Mouse (Mus musculus) intestine, postnatal 0 days (tissue): ENCODE data around the gene Mgat4e. TPM values are rescaled to one million over a fixed set of nuclear protein-coding genes. Genes with fewer than 3 reads are reported as not detected.

Experiments
- ATAC-seq: fragments of 200-750 bp; cut with Nextera tagmentation; 2 replicates; pipeline ENCODE4 v1.8.0; 2017; ENCODE audit warnings: mild to moderate bottlenecking, moderate TSS enrichment, moderate library complexity
- H3K27ac ChIP-seq: fragments of 300-500 bp; sonication (generic); 2 replicates; pipeline ENCODE4 v1.5.1; 2014; ENCODE audit warnings: mild to moderate bottlenecking, low read depth, low read length, moderate library complexity
- H3K27me3 ChIP-seq: fragments of 300-500 bp; sonication (generic); replicated peaks from 2 replicates; pipeline ENCODE4 v1.6.1; 2014; ENCODE audit warnings: low read length, mixed read lengths; ENCODE audit not compliant: control insufficient read depth, insufficient read depth
- H3K36me3 ChIP-seq: fragments of 300-500 bp; sonication (generic); 2 replicates; pipeline ENCODE4 v1.6.1; 2014; ENCODE audit warnings: mild to moderate bottlenecking, moderate library complexity; ENCODE audit not compliant: control insufficient read depth, insufficient read depth
- H3K4me1 ChIP-seq: fragments of 300-500 bp; sonication (generic); replicated peaks from 2 replicates; pipeline ENCODE4 v1.6.1; 2014; ENCODE audit warnings: antibody characterized with exemption, low read length, mixed read lengths; ENCODE audit not compliant: control insufficient read depth, insufficient read depth
- H3K4me2 ChIP-seq: fragments of 300-500 bp; sonication (generic); replicated peaks from 2 replicates; pipeline ENCODE4 v1.6.1; 2014; ENCODE audit warnings: low read depth, mild to moderate bottlenecking, moderate library complexity
- H3K4me3 ChIP-seq: fragments of 300-500 bp; sonication (generic); 2 replicates; pipeline ENCODE4 v1.5.1; 2014; ENCODE audit warnings: low read depth, low read length
- H3K9ac ChIP-seq: fragments of 300-500 bp; sonication (generic); 2 replicates; pipeline ENCODE4 v1.6.1; 2014; ENCODE audit warnings: mild to moderate bottlenecking, low read depth, low read length
- H3K9me3 ChIP-seq: fragments of 300-500 bp; sonication (generic); 2 replicates; pipeline ENCODE4 v1.6.1; 2016; ENCODE audit warnings: mixed run types; ENCODE audit not compliant: control insufficient read depth
- CTCF ChIP-seq: sonication (generic); IDR thresholded peaks from 2 replicates; pipeline ENCODE4 v1.5.1; 2016; ENCODE audit warnings: low read depth, mild to moderate bottlenecking, control low read depth, antibody characterized with exemption, moderate library complexity
- WGBS: fragments of 180-500 bp; shearing (Covaris S2); extraction: QIAGEN DNeasy Blood & Tissue Kit; methylation state at CpG from one replicate; pipeline ENCODE4 v1.1.7; 2014; 5-methylcytosine and 5-hydroxymethylcytosine counted together
- polyA plus RNA-seq: library from polyadenylated mRNA; unstranded; fragments of >200 nt; fragmentation: Nextera tagmentation; extraction: Ambion mirVana; gene quantifications from 2 replicates; pipeline ENCODE4 v1.2.1, GENCODE M21; 2015

The Mgat4e gene
- not detected in 2 replicates for polyA plus RNA-seq

- TF ChIP-seq CTCF: no peak
These were observed at the start of gene Mgat4e for GRCm38 (mm10) chr1:134549632-134550132. Gene Mgat4e, minus strand, starts transcription at chr1:134549682.

GRCm38 (mm10) chr1:134597339-134598054 lies 48.0 kb upstream of the Mgat4e start:
- ATAC-seq: no peak
- H3K4me2 ChIP-seq: no peak overlapping the region
- no peaks in the 10 kb centered on the region for H3K4me1 ChIP-seq
- H3K27me3 ChIP-seq: no peaks in the 10 kb centered on the region
- no peak overlapping the region for H3K4me3 ChIP-seq
- WGBS: 87% methylated on average over 9 of the region's 9 CpGs
- no peak overlapping the region for H3K9ac ChIP-seq
- peaks cover 45% of the 10 kb centered on the region for H3K36me3 ChIP-seq
- no peak overlapping the region for H3K27ac ChIP-seq
- TF ChIP-seq CTCF: no peak
- no peaks in the 10 kb centered on the region for H3K9me3 ChIP-seq

More at GRCm38 (mm10) chr1:134549632-134550132, at the start of gene Mgat4e:
- no peak within 1 kb of the TSS for H3K4me2 ChIP-seq
- no peak within 1 kb of the TSS for H3K4me3 ChIP-seq
- no peaks in the 10 kb centered on the region for H3K9me3 ChIP-seq
- H3K27me3 ChIP-seq: no peaks in the 10 kb centered on the region
- WGBS: 64% methylated on average over 7 of the region's 7 CpGs
- no peaks in the 10 kb centered on the region for H3K4me1 ChIP-seq
- H3K9ac ChIP-seq: no peak within 1 kb of the TSS
- H3K36me3 ChIP-seq: no peaks in the 10 kb centered on the region
- ATAC-seq: no peak
- no peak within 1 kb of the TSS for H3K27ac ChIP-seq

GRCm38 (mm10) chr1:134591773-134592172 lies 42.3 kb upstream of the Mgat4e start:
- Histone ChIP-seq H3K4me3 (no peak overlapping the region), H3K9me3 (no peaks in the 10 kb centered on the region), H3K27ac (no peak overlapping the region), H3K9ac (no peak overlapping the region), H3K36me3 (peaks cover 15% of the 10 kb centered on the region), H3K4me1 (no peaks in the 10 kb centered on the region), H3K27me3 (no peaks in the 10 kb centered on the region), H3K4me2 (no peak overlapping the region)
- TF ChIP-seq CTCF: peak; percentile 52
- WGBS: 91% methylated on average over 2 of the region's 2 CpGs
- ATAC-seq: no peak

GRCm38 (mm10) chr1:134589676-134590075 lies 40.2 kb upstream of the Mgat4e start:
- no peak overlapping the region for H3K9ac ChIP-seq
- peaks cover 13% of the 10 kb centered on the region for H3K36me3 ChIP-seq
- H3K4me3 ChIP-seq: no peak overlapping the region
- no peaks in the 10 kb centered on the region for H3K27me3 ChIP-seq
- ATAC-seq: no peak
- H3K27ac ChIP-seq: no peak overlapping the region
- no peaks in the 10 kb centered on the region for H3K4me1 ChIP-seq
- no peak overlapping the region for H3K4me2 ChIP-seq
- H3K9me3 ChIP-seq: no peaks in the 10 kb centered on the region
- TF ChIP-seq CTCF: no peak

GRCm38 (mm10) chr1:134583560-134583959 lies 34.1 kb upstream of the Mgat4e start:
- Histone ChIP-seq H3K4me2 (no peak overlapping the region), H3K27ac (no peak overlapping the region), H3K9ac (no peak overlapping the region), H3K4me3 (no peak overlapping the region), H3K27me3 (no peaks in the 10 kb centered on the region), H3K9me3 (no peaks in the 10 kb centered on the region), H3K4me1 (no peaks in the 10 kb centered on the region), H3K36me3 (peaks cover 9% of the 10 kb centered on the region; the same call in 1 of the 2 replicates)
- 21% methylated on average over 3 of the region's 3 CpGs for WGBS
- ATAC-seq: peak; percentile 76
- no peak for TF ChIP-seq CTCF

- no peak overlapping the region for H3K4me2 ChIP-seq
- no peaks in the 10 kb centered on the region for H3K9me3 ChIP-seq
- H3K27me3 ChIP-seq: no peaks in the 10 kb centered on the region
- no peak overlapping the region for H3K27ac ChIP-seq
- no peak overlapping the region for H3K9ac ChIP-seq
- no peak for ATAC-seq
- no peaks in the 10 kb centered on the region for H3K4me1 ChIP-seq
- H3K36me3 ChIP-seq: 0 out of 2 replicates have a peak, but pooled peaks cover 1% of the 10 kb centered on the region
- 87% methylated on average over 2 of the region's 2 CpGs for WGBS
- no peak overlapping the region for H3K4me3 ChIP-seq
- TF ChIP-seq CTCF: no peak
These were observed 31.3 kb upstream of the Mgat4e start for GRCm38 (mm10) chr1:134580796-134581195.
